Mouse (Mus musculus) bone marrow macrophage, adult 2 months (primary cell): ENCODE measurements at regions not wholly inside any gene's neighbourhood (a gene's known extent, or its start where the extent isn't known, plus 50 kb on each side); places are given as distances from the start of the nearest gene placed in this dataset.
"Not testable (repeated sequence)": the region's sequence is repeated elsewhere in the genome, so short reads cannot be mapped to it uniquely, and the experiment has no call there.

Source experiments
- CTCF ChIP-seq: IDR thresholded peaks from 2 replicates; pipeline ENCODE4 v1.5.1; 2012; ENCODE audit warnings: low read depth, mild to moderate bottlenecking, low read length, moderate library complexity
- POLR2A ChIP-seq: IDR thresholded peaks from 2 replicates; pipeline ENCODE4 v1.6.1; 2012; ENCODE audit warnings: mild to moderate bottlenecking, low read depth, low read length, borderline replicate concordance

DNA sequence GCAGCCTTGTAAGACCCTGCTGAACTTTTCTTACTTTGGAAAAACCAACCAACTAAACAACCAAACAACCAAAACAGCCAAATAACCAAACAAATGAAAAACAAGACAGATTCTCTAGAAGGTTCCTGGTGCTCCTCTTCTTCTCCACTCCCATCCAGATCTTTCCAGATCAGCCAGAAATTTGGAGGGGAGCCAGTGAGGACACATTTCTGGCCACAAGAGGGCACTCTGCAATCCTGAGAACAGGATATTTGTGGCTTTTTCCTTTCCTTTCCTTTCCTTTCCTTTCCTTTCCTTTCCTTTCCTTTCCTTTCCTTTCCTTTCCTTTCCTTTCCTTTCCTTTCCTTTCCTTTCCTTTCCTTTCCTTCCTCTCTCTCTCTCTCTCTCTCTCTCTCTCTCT lies 177.9 kb upstream of the Prok2 start:
- not testable (repeated sequence) for TF ChIP-seq CTCF, POLR2A
